Mouse (Mus musculus) liver, embryonic 16.5 days (tissue): ENCODE measurements around the gene 4933421I07Rik. TPM values are rescaled to one million over a fixed set of nuclear protein-coding genes. Genes with fewer than 3 reads are reported as not detected.

Experiments
- ATAC-seq: fragments of 200-750 bp; cut with Nextera tagmentation; 2 replicates; pipeline ENCODE4 v1.8.0; 2017; ENCODE audit warnings: low read depth, mild to moderate bottlenecking, moderate number of reproducible peaks, moderate library complexity
- H3K27ac ChIP-seq: fragments of 300-500 bp; sonication (generic); 2 replicates; pipeline ENCODE4 v1.5.1; 2014; ENCODE audit warnings: mild to moderate bottlenecking, low read length
- H3K27me3 ChIP-seq: fragments of 300-500 bp; sonication (generic); 2 replicates; pipeline ENCODE4 v1.6.1; 2014; ENCODE audit warnings: low read depth, low read length, mixed read lengths; ENCODE audit not compliant: control insufficient read depth, insufficient read depth
- H3K36me3 ChIP-seq: fragments of 300-500 bp; sonication (generic); 2 replicates; pipeline ENCODE4 v1.6.1; 2014; ENCODE audit warnings: mild to moderate bottlenecking; ENCODE audit not compliant: control insufficient read depth, insufficient read depth
- H3K4me1 ChIP-seq: fragments of 300-500 bp; sonication (generic); 2 replicates; pipeline ENCODE4 v1.6.1; 2014; ENCODE audit warnings: low read depth, low read length, mixed read lengths; ENCODE audit not compliant: control insufficient read depth
- H3K4me2 ChIP-seq: fragments of 300-500 bp; sonication (generic); 2 replicates; pipeline ENCODE4 v1.6.1; 2014; ENCODE audit warnings: low read depth, low read length, mixed read lengths
- H3K4me3 ChIP-seq: fragments of 300-500 bp; sonication (generic); 2 replicates; pipeline ENCODE4 v1.5.1; 2014; ENCODE audit warnings: low read depth, mild to moderate bottlenecking, low read length
- H3K9ac ChIP-seq: fragments of 300-500 bp; sonication (generic); 2 replicates; pipeline ENCODE4 v1.6.1; 2014; ENCODE audit warnings: low read depth, low read length
- H3K9me3 ChIP-seq: fragments of 300-500 bp; sonication (generic); replicated peaks from 2 replicates; pipeline ENCODE4 v1.6.1; 2016; ENCODE audit warnings: low read length; ENCODE audit not compliant: control insufficient read depth
- WGBS: fragments of 180-500 bp; shearing (Covaris S2); extraction: QIAGEN DNeasy Blood & Tissue Kit; methylation state at CpG from one replicate; pipeline ENCODE4 v1.1.7; 2014; ENCODE audit not compliant: insufficient replicate concordance; 5-methylcytosine and 5-hydroxymethylcytosine counted together
- polyA plus RNA-seq: library from polyadenylated mRNA; unstranded; fragments of >200 nt; fragmentation: Nextera tagmentation; extraction: Ambion mirVana; gene quantifications from 2 replicates; pipeline ENCODE4 v1.2.1, GENCODE M21; 2015

4933421I07Rik gene
- not detected in 2 replicates for polyA plus RNA-seq

DNA sequence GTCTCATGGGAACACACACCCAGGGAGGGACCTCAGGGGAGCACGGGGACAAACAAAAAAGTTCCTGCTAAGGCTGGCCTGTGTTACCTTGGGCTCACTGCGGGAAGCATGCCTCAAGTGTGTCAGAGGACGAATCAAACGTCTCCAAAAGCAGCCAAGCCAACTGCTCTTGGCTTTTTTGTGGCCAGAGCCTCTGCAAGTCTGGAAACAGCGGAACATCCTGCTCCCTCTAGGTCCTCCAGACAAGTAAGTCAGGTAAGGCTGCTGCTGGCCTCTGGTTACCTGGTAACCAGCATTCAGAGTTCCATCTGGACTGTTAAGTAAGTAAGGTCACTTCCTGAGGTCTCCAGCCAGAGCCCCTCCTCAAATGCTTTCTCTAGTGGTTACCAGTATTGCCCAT, at the start of gene 4933421I07Rik:
Gene 4933421I07Rik (minus strand): TSS at position 271 of the 400 bp plus-strand sequence.
- H3K36me3 ChIP-seq: no peaks in the 10 kb centered on the region
- 46% methylated on average over 5 of the region's 5 CpGs for WGBS
- no peak within 1 kb of the TSS for H3K4me2 ChIP-seq
- ATAC-seq: no peak
- no peak within 1 kb of the TSS for H3K9ac ChIP-seq
- H3K4me1 ChIP-seq: no peaks in the 10 kb centered on the region
- no peaks in the 10 kb centered on the region; the same call in 1 of the 2 replicates for H3K9me3 ChIP-seq
- no peak within 1 kb of the TSS for H3K4me3 ChIP-seq
- no peaks in the 10 kb centered on the region for H3K27me3 ChIP-seq
- no peak within 1 kb of the TSS for H3K27ac ChIP-seq

DNA sequence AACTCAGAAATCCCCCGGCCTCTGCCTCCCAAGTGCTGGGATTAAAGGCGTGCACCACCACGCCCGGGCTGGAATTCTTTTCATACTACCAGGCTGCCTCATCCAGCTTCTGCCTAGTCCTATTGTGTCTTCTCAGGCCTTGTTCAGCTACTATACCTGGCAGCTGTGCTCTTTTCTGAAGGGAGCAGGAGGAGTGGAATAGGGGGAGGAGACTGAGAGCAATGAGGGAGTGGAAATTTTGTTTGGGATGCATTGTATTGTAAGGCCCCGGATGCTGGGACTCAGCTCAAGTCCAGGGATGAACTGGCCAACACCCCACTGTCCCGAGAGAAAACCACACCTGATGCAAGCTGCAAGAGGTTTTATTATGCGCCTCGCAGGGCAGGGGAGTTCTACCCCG, 49.4 kb upstream of the 4933421I07Rik start:
- Histone ChIP-seq H3K4me1 (no peaks in the 10 kb centered on the region), H3K9ac (no peak overlapping the region), H3K27me3 (no peaks in the 10 kb centered on the region), H3K4me2 (no peak overlapping the region), H3K27ac (no peak overlapping the region), H3K36me3 (no peaks in the 10 kb centered on the region), H3K9me3 (no peaks in the 10 kb centered on the region), H3K4me3 (no peak overlapping the region)
- WGBS: 79% methylated on average over 9 of the region's 9 CpGs
- ATAC-seq: no peak

DNA sequence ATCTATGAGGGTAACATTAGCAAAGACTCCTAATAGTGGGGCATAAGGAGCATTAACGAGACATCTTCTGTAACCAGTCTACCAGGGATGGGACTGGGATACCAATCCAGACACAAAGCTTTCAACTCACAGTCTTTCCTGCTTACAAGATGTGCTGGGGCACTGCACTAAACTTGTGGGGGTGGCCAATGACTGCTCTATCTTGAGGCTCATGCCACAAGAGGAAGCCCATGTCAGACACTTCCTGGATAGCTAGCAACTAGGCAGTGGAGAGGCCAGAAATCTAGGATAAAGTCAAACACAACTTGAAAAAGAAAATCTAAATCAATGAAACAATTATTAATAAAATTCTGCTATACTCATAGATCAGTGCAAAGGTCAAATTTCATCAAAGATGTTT, 48.3 kb upstream of the 4933421I07Rik start:
- no peak overlapping the region for H3K4me3 ChIP-seq
- H3K9ac ChIP-seq: no peak overlapping the region
- ATAC-seq: no peak
- H3K9me3 ChIP-seq: no peaks in the 10 kb centered on the region
- H3K27me3 ChIP-seq: no peaks in the 10 kb centered on the region
- no peak overlapping the region for H3K27ac ChIP-seq
- H3K4me2 ChIP-seq: no peak overlapping the region
- H3K36me3 ChIP-seq: no peaks in the 10 kb centered on the region
- no peaks in the 10 kb centered on the region for H3K4me1 ChIP-seq
- 42% methylated on average over 1 of the region's 1 CpGs for WGBS

DNA sequence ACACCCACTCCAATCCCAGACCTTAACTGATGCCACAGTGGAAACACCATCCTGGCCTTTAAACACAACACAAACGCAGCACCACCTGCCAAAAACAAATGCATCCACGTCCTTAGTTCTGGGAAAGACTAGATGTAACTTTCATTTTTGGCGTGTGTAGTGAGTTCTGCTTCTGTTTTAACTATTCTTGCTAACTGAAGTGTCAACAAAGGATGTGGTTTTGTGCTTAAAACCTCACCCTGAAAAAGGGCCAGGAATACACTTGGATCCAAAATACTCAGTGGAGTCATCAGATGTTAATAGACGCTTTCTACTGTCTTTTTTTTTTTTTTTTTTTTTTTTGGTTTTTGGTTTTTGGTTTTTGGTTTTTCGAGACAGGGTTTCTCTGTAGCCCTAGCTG, 42.9 kb upstream of the 4933421I07Rik start:
- H3K27ac ChIP-seq: no peak overlapping the region
- peaks cover 6% of the 10 kb centered on the region; the same call in 1 of the 2 replicates for H3K36me3 ChIP-seq
- no peak overlapping the region for H3K4me2 ChIP-seq
- no peak overlapping the region for H3K9ac ChIP-seq
- H3K4me1 ChIP-seq: no peaks in the 10 kb centered on the region
- H3K9me3 ChIP-seq: no peaks in the 10 kb centered on the region
- H3K4me3 ChIP-seq: no peak overlapping the region
- WGBS: 52% methylated on average over 5 of the region's 5 CpGs
- no peak for ATAC-seq
- H3K27me3 ChIP-seq: no peaks in the 10 kb centered on the region

DNA sequence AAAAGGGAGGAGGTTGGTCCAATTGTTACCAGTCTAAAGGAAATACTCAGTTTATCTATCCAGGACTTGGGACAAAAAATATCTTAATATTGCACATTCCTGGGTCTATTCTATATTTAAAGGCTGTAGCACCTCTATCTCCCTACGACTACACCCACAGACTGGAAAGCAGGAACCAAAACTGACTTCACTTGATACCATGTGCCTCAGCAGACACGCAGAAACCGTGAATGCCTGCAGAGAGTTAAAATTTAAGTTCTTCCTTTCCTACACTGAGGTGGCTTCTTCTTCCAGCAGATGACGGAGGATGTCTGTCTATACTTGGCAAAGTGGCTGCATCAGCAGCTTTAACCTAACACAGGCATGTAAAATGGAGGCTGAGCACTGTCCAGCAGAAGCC, 42.4 kb upstream of the 4933421I07Rik start:
- WGBS: 56% methylated on average over 4 of the region's 4 CpGs
- H3K4me2 ChIP-seq: no peak overlapping the region

DNA sequence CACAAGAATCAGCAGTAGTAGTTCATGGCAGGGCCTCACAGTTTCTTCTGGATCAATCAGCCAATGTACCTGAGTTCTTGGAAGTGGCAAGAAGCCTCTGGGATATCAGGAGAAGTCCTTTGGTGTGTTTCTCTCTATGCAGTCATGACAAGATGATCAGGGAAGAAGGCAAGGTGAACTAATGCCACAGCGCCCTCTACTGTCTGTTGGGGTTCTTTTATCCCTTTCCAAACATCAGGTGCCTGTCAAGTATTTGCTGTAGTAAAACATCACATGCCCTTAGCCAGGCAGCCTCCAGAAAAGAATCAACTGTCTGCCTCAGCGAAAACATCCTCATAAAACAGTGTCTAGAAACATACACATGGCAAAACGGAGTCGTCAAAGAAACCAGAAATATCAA, 6.7 kb upstream of the 4933421I07Rik start:
- H3K9me3 ChIP-seq: no peaks in the 10 kb centered on the region; the same call in 1 of the 2 replicates
- H3K9ac ChIP-seq: no peak overlapping the region
- no peaks in the 10 kb centered on the region for H3K36me3 ChIP-seq
- no peak for ATAC-seq
- H3K4me2 ChIP-seq: no peak overlapping the region
- no peaks in the 10 kb centered on the region for H3K27me3 ChIP-seq
- no peak overlapping the region for H3K27ac ChIP-seq
- WGBS: 57% methylated on average over 4 of the region's 4 CpGs
- no peak overlapping the region for H3K4me3 ChIP-seq
- no peaks in the 10 kb centered on the region for H3K4me1 ChIP-seq

More for the DNA sequence above, 42.4 kb upstream of the 4933421I07Rik start:
- H3K27me3 ChIP-seq: no peaks in the 10 kb centered on the region
- no peak for ATAC-seq
- no peak overlapping the region for H3K9ac ChIP-seq
- H3K4me3 ChIP-seq: no peak overlapping the region
- H3K4me1 ChIP-seq: no peaks in the 10 kb centered on the region
- no peaks in the 10 kb centered on the region for H3K9me3 ChIP-seq
- H3K36me3 ChIP-seq: peaks cover 6% of the 10 kb centered on the region; the same call in 1 of the 2 replicates
- no peak overlapping the region for H3K27ac ChIP-seq

DNA sequence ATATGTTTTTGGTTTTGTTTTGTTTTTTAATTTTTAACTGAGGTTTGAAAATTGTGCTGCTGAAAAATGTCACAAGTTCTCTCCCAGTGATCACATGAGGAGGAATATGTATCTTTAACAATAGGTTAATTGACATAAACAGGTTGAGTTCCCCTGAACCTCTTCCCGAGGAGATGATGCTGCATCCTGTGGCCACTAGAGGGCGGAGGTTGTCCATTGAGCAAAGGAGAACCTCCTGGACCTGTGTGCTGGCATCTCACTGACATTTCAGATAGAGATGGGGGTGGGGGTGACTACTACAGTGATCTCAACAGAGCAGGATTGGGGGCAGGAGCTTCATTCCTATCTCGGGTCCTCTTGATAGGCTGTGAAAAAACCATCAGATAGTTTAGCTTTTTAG, 2.7 kb upstream of the 4933421I07Rik start:
- H3K27me3 ChIP-seq: no peaks in the 10 kb centered on the region
- H3K4me2 ChIP-seq: no peak overlapping the region
- no peaks in the 10 kb centered on the region; the same call in none of the 2 replicates for H3K9me3 ChIP-seq
- no peak overlapping the region for H3K9ac ChIP-seq
- H3K4me3 ChIP-seq: no peak overlapping the region
- H3K27ac ChIP-seq: no peak overlapping the region
- WGBS: 19% methylated on average over 3 of the region's 3 CpGs
- H3K4me1 ChIP-seq: no peaks in the 10 kb centered on the region
- no peak for ATAC-seq
- no peaks in the 10 kb centered on the region for H3K36me3 ChIP-seq

DNA sequence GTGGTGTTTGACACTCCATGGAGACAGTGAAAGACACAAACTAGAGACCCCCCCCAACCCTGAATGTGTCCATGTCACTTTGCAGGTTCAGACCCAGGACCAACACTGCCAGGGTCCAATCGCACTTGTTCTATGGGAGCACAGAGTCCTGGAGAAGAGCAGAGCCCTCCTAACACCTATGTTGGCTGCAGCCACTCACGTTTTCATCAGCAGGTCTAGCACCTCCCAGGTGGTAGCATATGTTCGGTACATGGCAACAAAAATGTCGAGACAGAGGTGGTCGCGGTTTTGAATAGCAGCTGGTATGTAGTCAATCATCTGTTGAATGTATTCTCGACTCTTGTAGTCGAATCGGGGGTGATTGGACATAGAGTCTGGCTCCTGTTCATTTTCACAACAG, 568 bp downstream of the 4933421I07Rik start:
- Histone ChIP-seq H3K36me3 (no peaks in the 10 kb centered on the region), H3K4me2 (no peak overlapping the region), H3K9me3 (no peaks in the 10 kb centered on the region; the same call in 1 of the 2 replicates), H3K4me3 (no peak overlapping the region), H3K27me3 (no peaks in the 10 kb centered on the region), H3K27ac (no peak overlapping the region), H3K4me1 (no peaks in the 10 kb centered on the region), H3K9ac (no peak overlapping the region)
- WGBS: 61% methylated on average over 9 of the region's 9 CpGs
- ATAC-seq: no peak
